Mouse (Mus musculus): ENCODE measurements around the gene Mtch2.
"Not testable (repeated sequence)": the region's sequence is repeated elsewhere in the genome, so short reads cannot be mapped to it uniquely, and the experiment has no call there.

Mtch2 gene

GRCm38 (mm10) chr2:90846955-90847680 is at the start of gene Mtch2:
Mtch2 (plus strand) TSS chr2:90847155.
- peak; percentile 86 for DNase-seq (ENCODE audit: low spot score)

- DNase-seq (ENCODE audit: low spot score), result no peak
Observed at GRCm38 (mm10) chr2:90808241-90809126, 38.5 kb upstream of the Mtch2 start.

- no peak for DNase-seq (ENCODE audit: low spot score)
Observed at GRCm38 (mm10) chr2:90810751-90811150, 36.2 kb upstream of the Mtch2 start.

GRCm38 (mm10) chr2:90815266-90815665 is 31.7 kb upstream of the Mtch2 start:
- DNase-seq (ENCODE audit: low spot score), result no peak

- DNase-seq (ENCODE audit: low spot score), result no peak
Observed at GRCm38 (mm10) chr2:90816144-90816543, 30.8 kb upstream of the Mtch2 start.

GRCm38 (mm10) chr2:90818710-90819109 is 28.2 kb upstream of the Mtch2 start:
- no peak for DNase-seq (ENCODE audit: low spot score)

- DNase-seq (ENCODE audit: low spot score), result no peak
Observed at GRCm38 (mm10) chr2:90820894-90821293, 26.1 kb upstream of the Mtch2 start.

GRCm38 (mm10) chr2:90822978-90823377 is 24.0 kb upstream of the Mtch2 start:
- DNase-seq (ENCODE audit: low spot score), result no peak

- DNase-seq (ENCODE audit: low spot score), result no peak
Observed at GRCm38 (mm10) chr2:90823781-90824180, 23.2 kb upstream of the Mtch2 start.

GRCm38 (mm10) chr2:90824528-90824927 is 22.4 kb upstream of the Mtch2 start:
- DNase-seq (ENCODE audit: low spot score), result not testable (repeated sequence)

GRCm38 (mm10) chr2:90825515-90826172 is 21.3 kb upstream of the Mtch2 start:
- no peak for DNase-seq (ENCODE audit: low spot score)

GRCm38 (mm10) chr2:90828739-90829138 is 18.2 kb upstream of the Mtch2 start:
- no peak for DNase-seq (ENCODE audit: low spot score)

GRCm38 (mm10) chr2:90833502-90833901 is 13.5 kb upstream of the Mtch2 start:
- no peak for DNase-seq (ENCODE audit: low spot score)

- no peak for DNase-seq (ENCODE audit: low spot score)
Observed at GRCm38 (mm10) chr2:90838621-90839020, 8.3 kb upstream of the Mtch2 start.

- DNase-seq (ENCODE audit: low spot score), result no peak
Observed at GRCm38 (mm10) chr2:90843666-90844065, 3.3 kb upstream of the Mtch2 start.

- no peak for DNase-seq (ENCODE audit: low spot score)
Observed at GRCm38 (mm10) chr2:90844262-90844661, 2.7 kb upstream of the Mtch2 start.

- DNase-seq (ENCODE audit: low spot score), result no peak
Observed at GRCm38 (mm10) chr2:90845234-90845633, 1.7 kb upstream of the Mtch2 start.

GRCm38 (mm10) chr2:90846171-90846570 is 784 bp upstream of the Mtch2 start:
- no peak for DNase-seq (ENCODE audit: low spot score)

GRCm38 (mm10) chr2:90846597-90846954 is 379 bp upstream of the Mtch2 start:
- DNase-seq (ENCODE audit: low spot score), result no peak

GRCm38 (mm10) chr2:90847681-90848050 is 711 bp downstream of the Mtch2 start:
- no peak for DNase-seq (ENCODE audit: low spot score)

- DNase-seq (ENCODE audit: low spot score), result no peak
Observed at GRCm38 (mm10) chr2:90848331-90848730, 1.4 kb downstream of the Mtch2 start.

GRCm38 (mm10) chr2:90850401-90850800 is 3.4 kb downstream of the Mtch2 start:
- DNase-seq (ENCODE audit: low spot score), result no peak

GRCm38 (mm10) chr2:90861486-90861885 is 14.5 kb downstream of the Mtch2 start:
- DNase-seq (ENCODE audit: low spot score), result no peak

Measured in ovary, postnatal 10 days (tissue).